ENCODE assay signal across 22 mouse cellular contexts in genomic region chr8:49926402-49927172, GRCm38 (mm10).
DNase-seq lines count a peak whose midpoint lies in the region; ATAC-seq and TF ChIP-seq lines count a peak whose summit lies in the region.
"Had no signal": no experiment of that assay in that cellular context is flagged by ENCODE, and none has a peak within 500 bp of the region (broad histone marks: within the 10 kb centered on the region; RNA-seq: fewer than 3 reads in every experiment).

No protein-coding gene starts in this region.

- DNase-seq in embryo, embryonic 10.5 days (ENCODE audit: low spot score) = peak; percentile 22
- DNase-seq in embryo, embryonic 10 days (ENCODE audit: low spot score) = no peak
- no peak for DNase-seq in hindbrain, embryonic 11.5 days (ENCODE audit: low spot score)
- DNase-seq in brain, embryonic 14.5 days (ENCODE audit: low read depth) = peak; percentile 78
- peak; percentile 14 for DNase-seq in hindbrain, postnatal 0 days (ENCODE audit: low spot score)
- no peak for DNase-seq in thymus, postnatal 14 days
- no peak for DNase-seq in heart, postnatal 25 days (ENCODE audit: low spot score)
- DNase-seq: adrenal gland, postnatal 14 days; cerebellum, adult 8-10 months; gastrocnemius, postnatal 14 days; heart, adult 11 months; kidney, postnatal 4 days; liver, embryonic 13.5 days; lung, adult 2 months; thymus, postnatal 36 days had no signal

- no peak for TF ChIP-seq POLR2A in brain, embryonic 14.5 days (IDR thresholded peaks at IDR 0.05; ENCODE audit: borderline replicate concordance, extremely low read depth, insufficient read depth, insufficient read length, poor library complexity, severe bottlenecking)

- H3K27ac ChIP-seq in hindbrain, embryonic 11.5 days (ENCODE audit: low read depth, low read length) = no peak overlapping the region
- no peak overlapping the region for H3K27ac ChIP-seq in hindbrain, embryonic 12.5 days
- no peak overlapping the region for H3K27ac ChIP-seq in hindbrain, postnatal 0 days
- H3K27ac ChIP-seq: hindbrain, embryonic 15.5 days; kidney, embryonic 15.5 days; liver, embryonic 13.5 days; midbrain, embryonic 12.5 days had no signal

- 33% methylated on average over 9 of the region's 9 CpGs for WGBS in hindbrain, embryonic 11.5 days
- 28% methylated on average over 9 of the region's 9 CpGs for WGBS in hindbrain, embryonic 12.5 days
- WGBS in hindbrain, postnatal 0 days = 25% methylated on average over 9 of the region's 9 CpGs

- H3K9me3 ChIP-seq in hindbrain, embryonic 11.5 days (ENCODE audit: control insufficient read depth, low read length) = no peaks in the 10 kb centered on the region
- no peaks in the 10 kb centered on the region for H3K9me3 ChIP-seq in hindbrain, embryonic 12.5 days (replicated peaks)
- H3K9me3 ChIP-seq in hindbrain, postnatal 0 days (ENCODE audit: low read length) = no peaks in the 10 kb centered on the region
- H3K9me3 ChIP-seq: hindbrain, embryonic 15.5 days; kidney, embryonic 15.5 days; liver, embryonic 13.5 days; midbrain, embryonic 12.5 days had no signal

- H3K4me1 ChIP-seq in hindbrain, embryonic 11.5 days (replicated peaks; ENCODE audit: control insufficient read depth, insufficient read depth, low read length) = no peaks in the 10 kb centered on the region
- H3K4me1 ChIP-seq in hindbrain, embryonic 12.5 days = peaks cover 9% of the 10 kb centered on the region
- no peaks in the 10 kb centered on the region for H3K4me1 ChIP-seq in hindbrain, postnatal 0 days (ENCODE audit: insufficient read depth, low read length)
- H3K4me1 ChIP-seq: kidney, embryonic 15.5 days; liver, embryonic 13.5 days had no signal

- H3K36me3 ChIP-seq in hindbrain, embryonic 11.5 days (ENCODE audit: control insufficient read depth, insufficient read depth, low read length) = no peaks in the 10 kb centered on the region
- no peaks in the 10 kb centered on the region for H3K36me3 ChIP-seq in hindbrain, embryonic 12.5 days
- H3K36me3 ChIP-seq in hindbrain, postnatal 0 days (ENCODE audit: insufficient read depth, low read length) = no peaks in the 10 kb centered on the region
- H3K36me3 ChIP-seq: hindbrain, embryonic 15.5 days; kidney, embryonic 15.5 days; liver, embryonic 13.5 days; midbrain, embryonic 12.5 days had no signal

- ATAC-seq in hindbrain, embryonic 11.5 days (ENCODE audit: low FRiP score) = peak; percentile 30; the same call in 1 of the 2 replicates
- no peak for ATAC-seq in hindbrain, embryonic 12.5 days (ENCODE audit: low FRiP score)
- no peak for ATAC-seq in hindbrain, postnatal 0 days
- ATAC-seq: intestine, embryonic 16.5 days had no signal

- intact Hi-C loops in heart, postnatal 25 days (cut with DNase I) = no loop called here

- H3K4me2 ChIP-seq in hindbrain, embryonic 11.5 days (replicated peaks; ENCODE audit: low read depth, low read length) = no peak overlapping the region
- H3K4me2 ChIP-seq in hindbrain, embryonic 12.5 days (replicated peaks) = no peak overlapping the region
- H3K4me2 ChIP-seq in hindbrain, postnatal 0 days (ENCODE audit: low read depth, low read length) = no peak overlapping the region
- H3K4me2 ChIP-seq: heart, embryonic 11.5 days; hindbrain, embryonic 15.5 days; kidney, embryonic 15.5 days; liver, embryonic 13.5 days; midbrain, embryonic 12.5 days had no signal

- no peak overlapping the region for H3K4me3 ChIP-seq in hindbrain, embryonic 11.5 days (ENCODE audit: low read depth, low read length)
- H3K4me3 ChIP-seq in hindbrain, embryonic 12.5 days = no peak overlapping the region
- no peak overlapping the region for H3K4me3 ChIP-seq in hindbrain, postnatal 0 days (ENCODE audit: low read length)
- H3K4me3 ChIP-seq: hindbrain, embryonic 15.5 days; kidney, embryonic 15.5 days; liver, embryonic 13.5 days; midbrain, embryonic 12.5 days; myocyte had no signal

- H3K9ac ChIP-seq in hindbrain, embryonic 11.5 days (ENCODE audit: low read depth, low read length) = no peak overlapping the region
- H3K9ac ChIP-seq in hindbrain, embryonic 12.5 days = no peak overlapping the region
- H3K9ac ChIP-seq in hindbrain, postnatal 0 days (replicated peaks; ENCODE audit: low read length) = no peak overlapping the region
- H3K9ac ChIP-seq: hindbrain, embryonic 15.5 days; kidney, embryonic 15.5 days; liver, embryonic 13.5 days; midbrain, embryonic 12.5 days had no signal

- H3K27me3 ChIP-seq in hindbrain, embryonic 11.5 days (ENCODE audit: control insufficient read depth, insufficient read depth, low read length) = no peaks in the 10 kb centered on the region
- no peaks in the 10 kb centered on the region for H3K27me3 ChIP-seq in hindbrain, embryonic 12.5 days
- no peaks in the 10 kb centered on the region for H3K27me3 ChIP-seq in hindbrain, postnatal 0 days (ENCODE audit: insufficient read depth, low read length)
- H3K27me3 ChIP-seq: hindbrain, embryonic 15.5 days; kidney, embryonic 15.5 days; liver, embryonic 13.5 days; midbrain, embryonic 12.5 days had no signal

- no peak for TF ChIP-seq CTCF in brain, embryonic 14.5 days (IDR thresholded peaks at IDR 0.05; ENCODE audit: borderline replicate concordance, extremely low read depth, insufficient read depth, insufficient read length)
- no peak for TF ChIP-seq CTCF in hindbrain, postnatal 0 days (IDR thresholded peaks at IDR 0.05; ENCODE audit: low read depth)

Comparison
In these comparisons a context has a peak if more than half of its experiments do, and no peak if none do; other contexts are left out.
1. DNase-seq: peak in embryo, embryonic 10.5 days (single experiment), brain, embryonic 14.5 days (single experiment) and hindbrain, postnatal 0 days (single experiment); none in embryo, embryonic 10 days (single experiment), hindbrain, embryonic 11.5 days (single experiment), thymus, postnatal 14 days (single experiment) and heart, postnatal 25 days (single experiment).